Mouse (Mus musculus) forebrain, embryonic 14.5 days (tissue): ENCODE data around the gene Gm17662. TPM values are rescaled to one million over a fixed set of nuclear protein-coding genes. Genes with fewer than 3 reads are reported as not detected.

ENCODE experiments used
- ATAC-seq: fragments of 200-750 bp; cut with Nextera tagmentation; 2 replicates; pipeline ENCODE4 v1.8.0; 2017; ENCODE audit warnings: mild to moderate bottlenecking, moderate library complexity
- DNase-seq: peaks from one replicate; pipeline ENCODE4 v3.0.0-alpha.2; 2015; ENCODE audit warnings: low spot score
- H3K27ac ChIP-seq: fragments of 300-500 bp; sonication (generic); 2 replicates; pipeline ENCODE4 v1.5.1; 2014; ENCODE audit warnings: low read depth, mild to moderate bottlenecking, control low read depth, low read length, moderate library complexity
- H3K27me3 ChIP-seq: fragments of 300-500 bp; sonication (generic); replicated peaks from 2 replicates; pipeline ENCODE4 v1.6.1; 2014; ENCODE audit warnings: low read length, control low read depth, mixed read lengths; ENCODE audit not compliant: control insufficient read depth, insufficient read depth
- H3K36me3 ChIP-seq: fragments of 300-500 bp; sonication (generic); 2 replicates; pipeline ENCODE4 v1.6.1; 2014; ENCODE audit warnings: low read length, control low read depth; ENCODE audit not compliant: control insufficient read depth, insufficient read depth
- H3K4me1 ChIP-seq: fragments of 300-500 bp; sonication (generic); 2 replicates; pipeline ENCODE4 v1.6.1; 2014; ENCODE audit warnings: antibody characterized with exemption, low read length, control low read depth; ENCODE audit not compliant: control insufficient read depth, insufficient read depth
- H3K4me2 ChIP-seq: fragments of 300-500 bp; sonication (generic); 2 replicates; pipeline ENCODE4 v1.6.1; 2014; ENCODE audit warnings: mild to moderate bottlenecking, control low read depth, low read length
- H3K4me3 ChIP-seq: fragments of 300-500 bp; sonication (generic); 2 replicates; pipeline ENCODE4 v1.5.1; 2014; ENCODE audit warnings: low read depth, low read length, control low read depth
- H3K9ac ChIP-seq: fragments of 300-500 bp; sonication (generic); 2 replicates; pipeline ENCODE4 v1.6.1; 2014; ENCODE audit warnings: mild to moderate bottlenecking, low read length, control low read depth, moderate library complexity
- H3K9me3 ChIP-seq: fragments of 300-500 bp; sonication (generic); replicated peaks from 2 replicates; pipeline ENCODE4 v1.6.1; 2016; ENCODE audit warnings: low read length, control low read depth, mixed read lengths; ENCODE audit not compliant: control insufficient read depth
- WGBS: fragments of 180-500 bp; shearing (Covaris S2); extraction: QIAGEN DNeasy Blood & Tissue Kit; methylation state at CpG from one replicate; pipeline ENCODE4 v1.1.7; 2014; 5-methylcytosine and 5-hydroxymethylcytosine counted together
- polyA plus RNA-seq: library from polyadenylated mRNA; unstranded; fragments of >200 nt; fragmentation: Nextera tagmentation; extraction: Ambion mirVana; gene quantifications from 2 replicates; pipeline ENCODE4 v1.2.1, GENCODE M21; 2014

Gene Gm17662
- polyA plus RNA-seq, 1 experiment from 2014 or later = not detected

GRCm38 (mm10) chr4:104824381-104825077, 32.6 kb upstream of the Gm17662 start:
- no peak overlapping the region for H3K4me3 ChIP-seq
- no peaks in the 10 kb centered on the region for H3K27me3 ChIP-seq
- no peak overlapping the region for H3K4me2 ChIP-seq
- no peaks in the 10 kb centered on the region for H3K36me3 ChIP-seq
- H3K27ac ChIP-seq = no peak overlapping the region
- no peak for DNase-seq
- 79% methylated on average over 7 of the region's 7 CpGs for WGBS
- H3K9me3 ChIP-seq = no peaks in the 10 kb centered on the region
- no peak overlapping the region for H3K9ac ChIP-seq
- ATAC-seq = no peak
- no peaks in the 10 kb centered on the region for H3K4me1 ChIP-seq

GRCm38 (mm10) chr4:104828939-104829338, 28.2 kb upstream of the Gm17662 start:
- Histone ChIP-seq H3K4me2 (no peak overlapping the region), H3K4me3 (no peak overlapping the region), H3K9me3 (no peaks in the 10 kb centered on the region), H3K27me3 (no peaks in the 10 kb centered on the region), H3K4me1 (no peaks in the 10 kb centered on the region), H3K27ac (no peak overlapping the region), H3K9ac (no peak overlapping the region), H3K36me3 (no peaks in the 10 kb centered on the region)
- WGBS = 53% methylated on average over 5 of the region's 5 CpGs
- ATAC-seq (no peak), DNase-seq (peak; percentile 67)

GRCm38 (mm10) chr4:104835096-104835495, 22.0 kb upstream of the Gm17662 start:
- H3K4me3 ChIP-seq = no peak overlapping the region
- H3K9ac ChIP-seq = no peak overlapping the region
- H3K4me1 ChIP-seq = peaks cover 12% of the 10 kb centered on the region
- H3K9me3 ChIP-seq = no peaks in the 10 kb centered on the region
- H3K36me3 ChIP-seq = no peaks in the 10 kb centered on the region
- 5% methylated on average over 5 of the region's 5 CpGs for WGBS
- H3K4me2 ChIP-seq = no peak overlapping the region
- no peaks in the 10 kb centered on the region for H3K27me3 ChIP-seq
- peak overlapping the region; percentile 44; the same call in 1 of the 2 replicates for H3K27ac ChIP-seq
- peak; percentile 72 for ATAC-seq
- peak; percentile 86 for DNase-seq

GRCm38 (mm10) chr4:104838342-104838741, 18.8 kb upstream of the Gm17662 start:
- Histone ChIP-seq H3K9me3 (no peaks in the 10 kb centered on the region), H3K27me3 (no peaks in the 10 kb centered on the region), H3K4me1 (peaks cover 12% of the 10 kb centered on the region), H3K9ac (no peak overlapping the region), H3K4me3 (no peak overlapping the region), H3K4me2 (no peak overlapping the region), H3K27ac (no peak overlapping the region), H3K36me3 (no peaks in the 10 kb centered on the region)
- WGBS = 86% methylated on average over 2 of the region's 2 CpGs
- DNase-seq (no peak), ATAC-seq (no peak)

GRCm38 (mm10) chr4:104842204-104842603, 14.9 kb upstream of the Gm17662 start:
- Histone ChIP-seq H3K9me3 (no peaks in the 10 kb centered on the region), H3K4me2 (no peak overlapping the region), H3K27me3 (no peaks in the 10 kb centered on the region), H3K36me3 (no peaks in the 10 kb centered on the region), H3K27ac (no peak overlapping the region), H3K4me3 (no peak overlapping the region), H3K9ac (no peak overlapping the region), H3K4me1 (no peaks in the 10 kb centered on the region)
- WGBS = 88% methylated on average over 5 of the region's 5 CpGs
- ATAC-seq (no peak), DNase-seq (no peak)

DNA sequence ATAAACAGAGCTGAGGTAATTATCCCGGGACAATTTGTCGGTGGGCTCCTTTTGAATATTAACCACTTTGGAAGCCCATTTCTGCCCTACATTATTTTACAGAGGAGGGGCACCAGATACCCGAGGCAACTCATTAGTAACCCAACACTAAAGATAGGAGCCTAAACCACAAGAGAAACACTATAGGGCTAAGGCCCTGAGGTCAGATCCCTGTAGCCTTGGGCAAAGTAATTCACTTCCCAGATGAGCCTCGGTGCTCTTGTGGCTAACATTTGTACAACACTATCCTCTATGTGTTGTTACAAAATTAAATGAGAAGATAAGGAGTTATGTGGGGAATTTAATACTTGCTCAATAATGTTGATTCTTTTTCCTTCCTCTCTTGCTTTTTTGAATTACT, 13.6 kb upstream of the Gm17662 start:
- no peak; the same call in 1 of the 2 replicates for ATAC-seq

DNA sequence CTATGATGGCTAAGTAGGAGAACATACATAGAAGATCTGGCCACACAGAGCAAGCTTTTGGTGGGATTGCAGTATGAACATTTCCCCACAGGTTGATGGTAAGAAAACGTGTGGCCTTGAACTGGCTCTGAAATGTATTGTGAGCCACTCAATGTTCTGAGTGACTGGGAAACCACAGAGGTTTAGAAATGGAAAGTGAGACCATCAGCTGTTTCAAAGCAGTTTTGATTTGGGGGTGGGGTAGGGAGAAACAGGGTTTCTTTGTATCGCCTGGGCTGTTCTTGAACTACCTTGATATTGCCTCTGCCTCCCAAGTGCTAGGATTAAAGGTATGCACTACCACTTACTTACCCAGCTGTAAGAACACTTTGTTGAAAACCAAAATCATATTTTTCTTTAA, 1.9 kb upstream of the Gm17662 start:
- Histone ChIP-seq H3K9ac (no peak overlapping the region), H3K4me3 (no peak overlapping the region), H3K4me2 (no peak overlapping the region), H3K27me3 (no peaks in the 10 kb centered on the region), H3K27ac (no peak overlapping the region), H3K9me3 (no peaks in the 10 kb centered on the region), H3K36me3 (no peaks in the 10 kb centered on the region), H3K4me1 (no peaks in the 10 kb centered on the region)
- DNase-seq = no peak
- WGBS = 89% methylated on average over 2 of the region's 2 CpGs
- no peak for ATAC-seq

More for the DNA sequence above, 13.6 kb upstream of the Gm17662 start:
- Histone ChIP-seq H3K9ac (no peak overlapping the region), H3K27ac (no peak overlapping the region), H3K4me3 (no peak overlapping the region), H3K27me3 (no peaks in the 10 kb centered on the region), H3K36me3 (no peaks in the 10 kb centered on the region), H3K4me1 (no peaks in the 10 kb centered on the region), H3K9me3 (no peaks in the 10 kb centered on the region), H3K4me2 (no peak overlapping the region)
- 47% methylated on average over 4 of the region's 4 CpGs for WGBS
- peak; percentile 22 for DNase-seq

- no peak for ATAC-seq
- no peaks in the 10 kb centered on the region for H3K9me3 ChIP-seq
These were observed 694 bp downstream of the Gm17662 start for GRCm38 (mm10) chr4:104857823-104858222.

DNA sequence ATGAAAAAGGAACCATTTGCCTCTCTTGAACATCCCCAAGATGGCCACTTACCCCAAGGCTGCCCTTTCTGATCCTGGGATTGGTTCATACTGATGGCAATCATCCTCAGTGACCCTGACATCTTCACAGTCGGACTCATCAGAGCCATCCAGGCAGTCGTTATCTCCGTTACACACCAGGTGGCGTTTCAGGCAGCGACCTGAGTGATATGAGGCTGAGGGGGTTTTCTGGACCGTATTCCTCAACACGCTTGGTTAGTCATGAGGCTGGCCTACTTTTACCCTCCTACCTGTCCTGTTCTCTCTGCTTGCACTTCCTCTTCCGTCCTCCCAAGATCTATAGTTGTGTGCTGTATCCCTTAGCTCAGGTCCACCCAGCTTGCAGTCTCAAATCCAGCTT, 4.1 kb downstream of the Gm17662 start:
- H3K4me3 ChIP-seq = no peak overlapping the region
- H3K4me1 ChIP-seq = no peaks in the 10 kb centered on the region
- no peak overlapping the region for H3K9ac ChIP-seq
- ATAC-seq (no peak), DNase-seq (no peak)
- H3K36me3 ChIP-seq = no peaks in the 10 kb centered on the region
- H3K9me3 ChIP-seq = no peaks in the 10 kb centered on the region
- WGBS = 80% methylated on average over 8 of the region's 8 CpGs
- no peak overlapping the region for H3K4me2 ChIP-seq
- H3K27ac ChIP-seq = no peak overlapping the region
- no peaks in the 10 kb centered on the region for H3K27me3 ChIP-seq

More at GRCm38 (mm10) chr4:104857823-104858222, 694 bp downstream of the Gm17662 start:
- Histone ChIP-seq H3K4me3 (no peak overlapping the region), H3K9ac (no peak overlapping the region), H3K4me1 (no peaks in the 10 kb centered on the region), H3K4me2 (no peak overlapping the region), H3K27me3 (no peaks in the 10 kb centered on the region), H3K27ac (no peak overlapping the region), H3K36me3 (no peaks in the 10 kb centered on the region)
- no peak for DNase-seq
- WGBS = 66% methylated on average over 4 of the region's 4 CpGs
